Mouse (Mus musculus): ENCODE measurements around the gene Jph3. TPM values are rescaled to one million over a fixed set of nuclear protein-coding genes. Genes with fewer than 3 reads are reported as not detected.

Gene Jph3
- not detected for total RNA-seq (2021)
- long read RNA-seq, experiment 1: 0 reads
- long read RNA-seq, experiment 2: 0 reads

- no peak for DNase-seq
Observed at GRCm38 (mm10) chr8:121729323-121729722, at the start of gene Jph3. Gene Jph3, plus strand, starts transcription at chr8:121729623.

GRCm38 (mm10) chr8:121680896-121681295 lies 48.5 kb upstream of the Jph3 start:
- no peak for DNase-seq

GRCm38 (mm10) chr8:121681457-121681856 lies 48.0 kb upstream of the Jph3 start:
- DNase-seq: no peak

GRCm38 (mm10) chr8:121683083-121683832 lies 46.2 kb upstream of the Jph3 start:
- no peak for DNase-seq

GRCm38 (mm10) chr8:121685419-121685818 lies 44.0 kb upstream of the Jph3 start:
- no peak for DNase-seq

GRCm38 (mm10) chr8:121687455-121688161 lies 41.8 kb upstream of the Jph3 start:
- DNase-seq: no peak

GRCm38 (mm10) chr8:121688496-121688895 lies 40.9 kb upstream of the Jph3 start:
- no peak for DNase-seq

GRCm38 (mm10) chr8:121694453-121694852 lies 35.0 kb upstream of the Jph3 start:
- no peak for DNase-seq

- peak; percentile 73 for DNase-seq
Observed at GRCm38 (mm10) chr8:121695585-121696184, 33.7 kb upstream of the Jph3 start.

- DNase-seq: no peak
Observed at GRCm38 (mm10) chr8:121697735-121698614, 31.4 kb upstream of the Jph3 start.

GRCm38 (mm10) chr8:121698615-121699101 lies 30.8 kb upstream of the Jph3 start:
- DNase-seq: no peak

- DNase-seq: no peak
Observed at GRCm38 (mm10) chr8:121699936-121700335, 29.5 kb upstream of the Jph3 start.

GRCm38 (mm10) chr8:121705174-121705573 lies 24.2 kb upstream of the Jph3 start:
- DNase-seq: no peak

- no peak for DNase-seq
Observed at GRCm38 (mm10) chr8:121706956-121707355, 22.5 kb upstream of the Jph3 start.

- DNase-seq: no peak
Observed at GRCm38 (mm10) chr8:121708406-121708805, 21.0 kb upstream of the Jph3 start.

GRCm38 (mm10) chr8:121717502-121717901 lies 11.9 kb upstream of the Jph3 start:
- DNase-seq: no peak

GRCm38 (mm10) chr8:121717982-121718425 lies 11.4 kb upstream of the Jph3 start:
- DNase-seq: peak; percentile 58

- no peak for DNase-seq
Observed at GRCm38 (mm10) chr8:121718925-121719324, 10.5 kb upstream of the Jph3 start.

- no peak for DNase-seq
Observed at GRCm38 (mm10) chr8:121721072-121721471, 8.4 kb upstream of the Jph3 start.

- DNase-seq: no peak
Observed at GRCm38 (mm10) chr8:121723846-121724245, 5.6 kb upstream of the Jph3 start.

GRCm38 (mm10) chr8:121727164-121727563 lies 2.3 kb upstream of the Jph3 start:
- DNase-seq: no peak

- no peak for DNase-seq
Observed at GRCm38 (mm10) chr8:121729754-121730153, 331 bp downstream of the Jph3 start.
